Mouse (Mus musculus) CD8-positive naive resting alpha-beta T cell, adult 2 months (primary cell): ENCODE data around the gene Ggn.
A peak's percentile ranks its signal among the peaks of the same experiment; 100 is the strongest.
"Not testable (repeated sequence)": the region's sequence is repeated elsewhere in the genome, so short reads cannot be mapped to it uniquely, and the experiment has no call there.

ENCODE experiments used
- DNase-seq, 2 experiments: peaks; one replicate each; pipeline ENCODE4 v3.0.0; 2022; ENCODE audit warnings: low read depth in 2 of 2, low spot score in 2 of 2

The Ggn gene

GRCm38 (mm10) chr7:29170066-29170754 lies at the start of gene Ggn, which contains the start of gene Spred3:
TSS of gene Ggn (plus strand) at chr7:29170210.
TSS of gene Spred3 (minus strand) at chr7:29170411.
- no peak for DNase-seq

- DNase-seq, result no peak
These were observed 47.2 kb upstream of the Ggn start for GRCm38 (mm10) chr7:29122821-29123220.

GRCm38 (mm10) chr7:29123531-29124358 lies 46.3 kb upstream of the Ggn start:
- no peak for DNase-seq

GRCm38 (mm10) chr7:29124970-29125369 lies 45.0 kb upstream of the Ggn start, which contains the start of gene Ryr1:
TSS of gene Ryr1 (minus strand) at chr7:29125179.
- DNase-seq, result no peak

GRCm38 (mm10) chr7:29126173-29126915 lies 43.7 kb upstream of the Ggn start:
- DNase-seq, result peak; percentile 80 to 88

GRCm38 (mm10) chr7:29128725-29129124 lies 41.3 kb upstream of the Ggn start:
- DNase-seq, result no peak

GRCm38 (mm10) chr7:29134230-29134629 lies 35.8 kb upstream of the Ggn start:
- no peak for DNase-seq

- peak; percentile 62 to 71 for DNase-seq
These were observed 35.2 kb upstream of the Ggn start, which contains the start of gene Rasgrp4 for GRCm38 (mm10) chr7:29134693-29135386. TSS of gene Rasgrp4 (plus strand) at chr7:29134851.

- no peak for DNase-seq
These were observed 32.6 kb upstream of the Ggn start for GRCm38 (mm10) chr7:29137429-29137828.

- not testable (repeated sequence) for DNase-seq
These were observed 30.8 kb upstream of the Ggn start for GRCm38 (mm10) chr7:29139237-29139636.

GRCm38 (mm10) chr7:29141416-29141815 lies 28.6 kb upstream of the Ggn start:
- peak; percentile 43 to 51 for DNase-seq

GRCm38 (mm10) chr7:29144006-29144405 lies 26.0 kb upstream of the Ggn start:
- DNase-seq, result no peak

GRCm38 (mm10) chr7:29146625-29147367 lies 23.2 kb upstream of the Ggn start:
- no peak for DNase-seq

- no peak for DNase-seq
These were observed 21.2 kb upstream of the Ggn start for GRCm38 (mm10) chr7:29148771-29149170.

GRCm38 (mm10) chr7:29151486-29151885 lies 18.5 kb upstream of the Ggn start:
- DNase-seq, result no peak

GRCm38 (mm10) chr7:29154018-29154720 lies 15.8 kb upstream of the Ggn start:
- DNase-seq, result no peak

GRCm38 (mm10) chr7:29155196-29155837 lies 14.7 kb upstream of the Ggn start:
- DNase-seq, result peak; percentile 45 to 69

- peak; percentile 52 to 68 for DNase-seq
These were observed 13.9 kb upstream of the Ggn start, which contains the start of gene Fam98c for GRCm38 (mm10) chr7:29155838-29156782. TSS of gene Fam98c (minus strand) at chr7:29156234.
